Mouse (Mus musculus): ENCODE data around the gene Aldh2. TPM values are rescaled to one million over a fixed set of nuclear protein-coding genes. Genes with fewer than 3 reads are reported as not detected.

Aldh2 gene
- polyA plus RNA-seq, 2 experiments: 108 to 328 TPM

GRCm38 (mm10) chr5:121546530-121546895 lies 47.1 kb downstream of the Aldh2 start:
- DNase-seq (ENCODE audit: low spot score) (peak; percentile 66), ATAC-seq (ENCODE audit: low FRiP score, low read depth) (no peak)
- H3K4me2 ChIP-seq (replicated peaks; ENCODE audit: low read depth, low read length, severe bottlenecking): peak overlapping the region; percentile 61
- H3K9ac ChIP-seq (ENCODE audit: low read depth, low read length, severe bottlenecking): peak overlapping the region; percentile 98
- H3K4me3 ChIP-seq (replicated peaks; ENCODE audit: low read length): peak overlapping the region; percentile 97
- H3K36me3 ChIP-seq (ENCODE audit: control insufficient read depth, insufficient read depth, low read length): no peaks in the 10 kb centered on the region
- no peak for TF ChIP-seq POLR2A (IDR thresholded peaks at IDR 0.05; ENCODE audit: borderline replicate concordance, extremely low read depth, insufficient read depth, insufficient read length)
- WGBS: 37% methylated on average over 6 of the region's 6 CpGs
- 0 out of 2 replicates have a peak, but pooled peaks cover 3% of the 10 kb centered on the region for H3K9me3 ChIP-seq (ENCODE audit: control insufficient read depth, low read length)
- H3K27ac ChIP-seq (replicated peaks; ENCODE audit: low read depth, low read length): no peak overlapping the region
- H3K4me1 ChIP-seq (ENCODE audit: control insufficient read depth, insufficient read depth, low read length): peaks cover 12% of the 10 kb centered on the region
- H3K27me3 ChIP-seq (ENCODE audit: control insufficient read depth, insufficient read depth, low read length): no peaks in the 10 kb centered on the region

- peak; percentile 81; the same call in 1 of the 2 replicates for TF ChIP-seq POLR2A (IDR thresholded peaks at IDR 0.05; ENCODE audit: borderline replicate concordance, extremely low read depth, insufficient read depth, insufficient read length)
- Histone ChIP-seq H3K36me3 (ENCODE audit: control insufficient read depth, insufficient read depth, low read length) (no peaks in the 10 kb centered on the region), H3K27ac (replicated peaks; ENCODE audit: low read depth, low read length) (peak within 1 kb of the TSS; percentile 97), H3K27me3 (ENCODE audit: control insufficient read depth, insufficient read depth, low read length) (no peaks in the 10 kb centered on the region), H3K4me1 (ENCODE audit: control insufficient read depth, insufficient read depth, low read length) (peaks cover 12% of the 10 kb centered on the region), H3K9me3 (ENCODE audit: control insufficient read depth, low read length) (0 out of 2 replicates have a peak, but pooled peaks cover 3% of the 10 kb centered on the region), H3K4me3 (replicated peaks; ENCODE audit: low read length) (peak within 1 kb of the TSS; percentile 97), H3K4me2 (replicated peaks; ENCODE audit: low read depth, low read length, severe bottlenecking) (peak within 1 kb of the TSS; percentile 87), H3K9ac (ENCODE audit: low read depth, low read length, severe bottlenecking) (peak within 1 kb of the TSS; percentile 98)
- ATAC-seq (ENCODE audit: low FRiP score, low read depth): peak; percentile 97
- WGBS: 1% methylated on average over 55 of the region's 55 CpGs
- peak; percentile 97 for DNase-seq (ENCODE audit: low spot score)
Observed at GRCm38 (mm10) chr5:121545793-121546529, 47.7 kb downstream of the Aldh2 start, which contains the start of gene Mapkapk5. TSS of gene Mapkapk5 (minus strand) at chr5:121545905.

GRCm38 (mm10) chr5:121544910-121545792 lies 48.5 kb downstream of the Aldh2 start, which contains the start of the genes Adam1a and Gm42878:
TSS of gene Adam1a (minus strand) at chr5:121545482.
TSS of gene Gm42878 (minus strand) at chr5:121545482.
- no peak for TF ChIP-seq POLR2A (IDR thresholded peaks at IDR 0.05; ENCODE audit: borderline replicate concordance, extremely low read depth, insufficient read depth, insufficient read length)
- Histone ChIP-seq H3K36me3 (ENCODE audit: control insufficient read depth, insufficient read depth, low read length) (no peaks in the 10 kb centered on the region), H3K9me3 (ENCODE audit: control insufficient read depth, low read length) (no peaks in the 10 kb centered on the region), H3K27ac (replicated peaks; ENCODE audit: low read depth, low read length) (peak within 1 kb of the TSS; percentile 97), H3K4me1 (ENCODE audit: control insufficient read depth, insufficient read depth, low read length) (peaks cover 12% of the 10 kb centered on the region), H3K9ac (ENCODE audit: low read depth, low read length, severe bottlenecking) (peak within 1 kb of the TSS; percentile 98), H3K27me3 (ENCODE audit: control insufficient read depth, insufficient read depth, low read length) (no peaks in the 10 kb centered on the region), H3K4me3 (replicated peaks; ENCODE audit: low read length) (peak within 1 kb of the TSS; percentile 97), H3K4me2 (replicated peaks; ENCODE audit: low read depth, low read length, severe bottlenecking) (peak within 1 kb of the TSS; percentile 87)
- ATAC-seq (ENCODE audit: low FRiP score, low read depth) (peak; percentile 71), DNase-seq (ENCODE audit: low spot score) (no peak)
- 1% methylated on average over 44 of the region's 97 CpGs for WGBS

- H3K9me3 ChIP-seq (ENCODE audit: control insufficient read depth, low read length): no peaks in the 10 kb centered on the region
- peaks cover 11% of the 10 kb centered on the region for H3K36me3 ChIP-seq (ENCODE audit: control insufficient read depth, insufficient read depth, low read length)
- H3K4me1 ChIP-seq (ENCODE audit: control insufficient read depth, insufficient read depth, low read length): peaks cover 12% of the 10 kb centered on the region
- no peak overlapping the region for H3K4me3 ChIP-seq (replicated peaks; ENCODE audit: low read length)
- no peak overlapping the region for H3K9ac ChIP-seq (ENCODE audit: low read depth, low read length, severe bottlenecking)
- TF ChIP-seq POLR2A (IDR thresholded peaks at IDR 0.05; ENCODE audit: borderline replicate concordance, extremely low read depth, insufficient read depth, insufficient read length): no peak
- no peak overlapping the region for H3K27ac ChIP-seq (replicated peaks; ENCODE audit: low read depth, low read length)
- no peaks in the 10 kb centered on the region for H3K27me3 ChIP-seq (ENCODE audit: control insufficient read depth, insufficient read depth, low read length)
- 79% methylated on average over 3 of the region's 3 CpGs for WGBS
- H3K4me2 ChIP-seq (replicated peaks; ENCODE audit: low read depth, low read length, severe bottlenecking): no peak overlapping the region
- ATAC-seq (ENCODE audit: low FRiP score, low read depth) (no peak), DNase-seq (ENCODE audit: low spot score) (no peak)
Observed at GRCm38 (mm10) chr5:121543370-121543769, 50.3 kb downstream of the Aldh2 start.

GRCm38 (mm10) chr5:121541235-121541634 lies 52.4 kb downstream of the Aldh2 start:
- no peak overlapping the region for H3K27ac ChIP-seq (replicated peaks; ENCODE audit: low read depth, low read length)
- H3K9me3 ChIP-seq (ENCODE audit: control insufficient read depth, low read length): no peaks in the 10 kb centered on the region
- no peak overlapping the region for H3K9ac ChIP-seq (ENCODE audit: low read depth, low read length, severe bottlenecking)
- peaks cover 7% of the 10 kb centered on the region for H3K4me1 ChIP-seq (ENCODE audit: control insufficient read depth, insufficient read depth, low read length)
- DNase-seq (ENCODE audit: low spot score) (no peak), ATAC-seq (ENCODE audit: low FRiP score, low read depth) (no peak)
- TF ChIP-seq POLR2A (IDR thresholded peaks at IDR 0.05; ENCODE audit: borderline replicate concordance, extremely low read depth, insufficient read depth, insufficient read length): no peak
- H3K36me3 ChIP-seq (ENCODE audit: control insufficient read depth, insufficient read depth, low read length): peaks cover 30% of the 10 kb centered on the region
- H3K27me3 ChIP-seq (ENCODE audit: control insufficient read depth, insufficient read depth, low read length): no peaks in the 10 kb centered on the region
- H3K4me2 ChIP-seq (replicated peaks; ENCODE audit: low read depth, low read length, severe bottlenecking): no peak overlapping the region
- 89% methylated on average over 7 of the region's 7 CpGs for WGBS
- H3K4me3 ChIP-seq (replicated peaks; ENCODE audit: low read length): no peak overlapping the region
